Mouse (Mus musculus): Measurements from ENCODE around the gene Cped1. TPM values are rescaled to one million over a fixed set of nuclear protein-coding genes. Genes with fewer than 3 reads are reported as not detected.
A peak's percentile ranks its signal among the peaks of the same experiment; 100 is the strongest.
"Not testable (repeated sequence)": the region's sequence is repeated elsewhere in the genome, so short reads cannot be mapped to it uniquely, and the experiment has no call there.

The Cped1 gene
- polyA plus RNA-seq, 1 experiment from 2014 or later = 3.6 TPM

DNA sequence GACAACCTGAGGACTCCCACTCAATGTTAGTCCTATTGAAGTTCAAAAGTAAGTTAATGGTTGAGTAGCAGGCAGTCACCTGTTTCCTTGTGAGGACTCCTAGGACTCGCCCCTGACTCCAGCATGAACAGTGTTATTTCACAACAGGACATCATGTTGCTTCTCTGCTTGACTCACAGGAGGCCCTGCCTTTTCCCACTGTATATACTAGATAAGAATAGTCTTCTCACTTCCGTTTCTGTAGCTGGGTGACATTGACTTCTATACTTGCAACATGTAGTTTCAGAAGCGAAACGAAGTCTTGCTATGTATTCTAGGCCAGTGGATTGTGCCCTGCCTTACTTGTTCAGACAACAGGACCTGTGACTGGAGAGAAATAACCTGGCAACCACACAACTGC, 236.4 kb downstream of the Cped1 start:
- Histone ChIP-seq H3K4me2 (no peak overlapping the region), H3K27ac (no peak overlapping the region), H3K36me3 (no peaks in the 10 kb centered on the region), H3K9me3 (replicated peaks) (no peaks in the 10 kb centered on the region), H3K9ac (no peak overlapping the region), H3K27me3 (replicated peaks) (no peaks in the 10 kb centered on the region), H3K4me3 (no peak overlapping the region), H3K4me1 (no peaks in the 10 kb centered on the region)
- 0 out of 2 replicates have a peak, but pooled peaks have one; percentile 27 for ATAC-seq
- 39% methylated on average over 4 of the region's 4 CpGs for WGBS (ENCODE audit: insufficient replicate concordance)

- no peak for ATAC-seq
- WGBS (ENCODE audit: insufficient replicate concordance) = 78% methylated on average over 8 of the region's 8 CpGs
- Histone ChIP-seq H3K36me3 (no peaks in the 10 kb centered on the region), H3K27ac (no peak overlapping the region), H3K4me1 (no peaks in the 10 kb centered on the region), H3K4me3 (no peak overlapping the region), H3K4me2 (no peak overlapping the region), H3K9me3 (replicated peaks) (no peaks in the 10 kb centered on the region), H3K9ac (no peak overlapping the region), H3K27me3 (replicated peaks) (no peaks in the 10 kb centered on the region)
These were observed 237.2 kb downstream of the Cped1 start for GRCm38 (mm10) chr6:22222947-22223346.

DNA sequence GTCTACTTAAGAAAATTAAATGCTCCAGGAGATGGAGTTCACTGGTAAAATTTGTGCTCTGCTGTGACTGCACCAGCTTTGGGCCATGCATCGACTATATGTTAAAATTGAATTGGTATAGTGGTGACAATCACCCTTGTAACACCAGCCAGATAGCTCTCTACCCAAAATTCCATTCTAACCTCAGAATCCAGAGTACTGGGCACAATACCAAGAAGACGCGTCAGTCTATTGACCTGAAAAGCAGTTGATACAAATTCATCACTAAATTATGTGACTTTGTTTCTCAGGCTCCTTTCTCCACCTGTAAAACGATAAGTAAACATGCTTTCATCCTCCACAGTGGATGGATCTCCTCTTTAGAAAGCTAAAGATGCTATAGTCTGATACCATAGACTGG, 238.6 kb downstream of the Cped1 start:
- H3K27me3 ChIP-seq (replicated peaks) = no peaks in the 10 kb centered on the region
- H3K4me3 ChIP-seq = no peak overlapping the region
- H3K36me3 ChIP-seq = no peaks in the 10 kb centered on the region
- no peaks in the 10 kb centered on the region for H3K9me3 ChIP-seq (replicated peaks)
- no peak for ATAC-seq
- no peak overlapping the region for H3K27ac ChIP-seq
- H3K9ac ChIP-seq = no peak overlapping the region
- no peak overlapping the region for H3K4me2 ChIP-seq
- 69% methylated on average over 4 of the region's 4 CpGs for WGBS (ENCODE audit: insufficient replicate concordance)
- H3K4me1 ChIP-seq = no peaks in the 10 kb centered on the region

GRCm38 (mm10) chr6:22231244-22231643, 245.5 kb downstream of the Cped1 start:
- H3K4me3 ChIP-seq = no peak overlapping the region
- no peaks in the 10 kb centered on the region for H3K4me1 ChIP-seq
- no peaks in the 10 kb centered on the region for H3K27me3 ChIP-seq (replicated peaks)
- no peaks in the 10 kb centered on the region for H3K9me3 ChIP-seq (replicated peaks)
- no peak for ATAC-seq
- no peak overlapping the region for H3K9ac ChIP-seq
- 51% methylated on average over 3 of the region's 3 CpGs for WGBS (ENCODE audit: insufficient replicate concordance)
- no peaks in the 10 kb centered on the region for H3K36me3 ChIP-seq
- no peak overlapping the region for H3K27ac ChIP-seq
- no peak overlapping the region for H3K4me2 ChIP-seq

DNA sequence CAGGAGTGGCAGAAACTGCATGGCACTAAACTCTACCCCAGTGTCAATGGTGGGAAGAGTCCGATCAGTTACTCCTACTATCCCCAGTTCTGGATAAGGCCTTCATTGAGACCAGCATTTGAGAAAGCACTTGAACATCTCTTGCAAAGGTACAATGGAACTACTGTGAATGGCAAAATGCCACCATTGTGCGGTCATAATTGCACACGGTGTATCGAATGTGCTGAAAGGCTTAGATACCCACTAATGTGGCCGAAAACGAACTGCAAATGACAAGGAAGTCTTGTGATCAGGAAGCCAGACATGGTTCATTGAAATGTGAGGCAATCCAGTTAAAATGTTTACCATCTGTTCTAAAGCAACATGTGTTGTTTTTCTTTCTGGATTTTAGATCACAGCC, 247.8 kb downstream of the Cped1 start:
- H3K4me2 ChIP-seq = no peak overlapping the region
- WGBS (ENCODE audit: insufficient replicate concordance) = 70% methylated on average over 6 of the region's 6 CpGs
- H3K9me3 ChIP-seq (replicated peaks) = no peaks in the 10 kb centered on the region
- no peak overlapping the region for H3K4me3 ChIP-seq
- H3K9ac ChIP-seq = no peak overlapping the region
- H3K36me3 ChIP-seq = no peaks in the 10 kb centered on the region
- no peaks in the 10 kb centered on the region for H3K4me1 ChIP-seq
- no peaks in the 10 kb centered on the region for H3K27me3 ChIP-seq (replicated peaks)
- no peak for ATAC-seq
- H3K27ac ChIP-seq = no peak overlapping the region

- Histone ChIP-seq H3K27ac (no peak overlapping the region), H3K9ac (no peak overlapping the region), H3K4me3 (no peak overlapping the region), H3K4me1 (no peaks in the 10 kb centered on the region), H3K27me3 (replicated peaks) (no peaks in the 10 kb centered on the region), H3K4me2 (no peak overlapping the region), H3K36me3 (no peaks in the 10 kb centered on the region), H3K9me3 (replicated peaks) (no peaks in the 10 kb centered on the region)
- WGBS (ENCODE audit: insufficient replicate concordance) = 72% methylated on average over 6 of the region's 6 CpGs
- ATAC-seq = no peak
These were observed 249.4 kb downstream of the Cped1 start for GRCm38 (mm10) chr6:22235133-22235532.

GRCm38 (mm10) chr6:22243321-22243720, 257.6 kb downstream of the Cped1 start:
- no peak overlapping the region for H3K4me3 ChIP-seq
- no peaks in the 10 kb centered on the region for H3K27me3 ChIP-seq (replicated peaks)
- 61% methylated on average over 8 of the region's 8 CpGs for WGBS (ENCODE audit: insufficient replicate concordance)
- H3K9me3 ChIP-seq (replicated peaks) = no peaks in the 10 kb centered on the region
- no peak overlapping the region for H3K4me2 ChIP-seq
- H3K4me1 ChIP-seq = no peaks in the 10 kb centered on the region
- H3K36me3 ChIP-seq = no peaks in the 10 kb centered on the region
- no peak for ATAC-seq
- no peak overlapping the region for H3K27ac ChIP-seq
- H3K9ac ChIP-seq = no peak overlapping the region

- Histone ChIP-seq H3K36me3 (no peaks in the 10 kb centered on the region), H3K9me3 (replicated peaks) (no peaks in the 10 kb centered on the region), H3K4me1 (no peaks in the 10 kb centered on the region), H3K9ac (no peak overlapping the region), H3K27ac (no peak overlapping the region), H3K4me2 (no peak overlapping the region), H3K27me3 (replicated peaks) (no peaks in the 10 kb centered on the region), H3K4me3 (no peak overlapping the region)
- 87% methylated on average over 2 of the region's 2 CpGs for WGBS (ENCODE audit: insufficient replicate concordance)
- no peak for ATAC-seq
These were observed 261.0 kb downstream of the Cped1 start for GRCm38 (mm10) chr6:22246696-22247095.

DNA sequence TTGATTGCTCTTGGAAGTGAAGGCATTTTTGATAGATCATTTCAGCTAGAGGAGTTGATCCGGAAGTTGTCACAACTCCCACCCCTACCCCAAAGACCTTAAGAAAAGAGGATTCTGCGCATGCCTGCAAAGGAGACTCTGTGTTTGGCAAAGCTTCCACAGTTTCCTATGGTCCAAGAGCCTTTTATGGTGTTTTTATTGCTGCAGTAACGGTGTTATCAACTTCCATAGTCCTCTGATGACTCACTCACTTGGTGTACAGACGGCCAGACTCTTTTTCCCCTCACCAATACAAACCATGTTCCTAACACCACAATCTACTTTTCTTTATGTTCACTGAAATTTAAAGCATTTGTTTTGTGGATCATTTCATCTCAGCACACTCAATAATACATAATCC, 273.1 kb downstream of the Cped1 start:
- no peaks in the 10 kb centered on the region for H3K4me1 ChIP-seq
- no peak overlapping the region for H3K9ac ChIP-seq
- H3K4me3 ChIP-seq = no peak overlapping the region
- WGBS (ENCODE audit: insufficient replicate concordance) = 65% methylated on average over 4 of the region's 4 CpGs
- ATAC-seq = no peak
- no peaks in the 10 kb centered on the region for H3K36me3 ChIP-seq
- H3K27me3 ChIP-seq (replicated peaks) = no peaks in the 10 kb centered on the region
- no peaks in the 10 kb centered on the region for H3K9me3 ChIP-seq (replicated peaks)
- no peak overlapping the region for H3K27ac ChIP-seq
- H3K4me2 ChIP-seq = no peak overlapping the region

GRCm38 (mm10) chr6:22262519-22262918, 276.8 kb downstream of the Cped1 start:
- no peaks in the 10 kb centered on the region for H3K4me1 ChIP-seq
- H3K27me3 ChIP-seq (replicated peaks) = no peaks in the 10 kb centered on the region
- H3K4me3 ChIP-seq = no peak overlapping the region
- H3K27ac ChIP-seq = no peak overlapping the region
- H3K4me2 ChIP-seq = no peak overlapping the region
- no peaks in the 10 kb centered on the region for H3K36me3 ChIP-seq
- no peaks in the 10 kb centered on the region for H3K9me3 ChIP-seq (replicated peaks)
- no peak overlapping the region for H3K9ac ChIP-seq
- 53% methylated on average over 4 of the region's 4 CpGs for WGBS (ENCODE audit: insufficient replicate concordance)
- ATAC-seq = no peak

- not testable (repeated sequence) for H3K9me3 ChIP-seq (replicated peaks); H3K4me3 ChIP-seq; ATAC-seq; H3K27me3 ChIP-seq (replicated peaks); H3K27ac ChIP-seq; H3K4me1 ChIP-seq; H3K4me2 ChIP-seq; H3K36me3 ChIP-seq; H3K9ac ChIP-seq
- WGBS (ENCODE audit: insufficient replicate concordance) = 69% methylated on average over 8 of the region's 8 CpGs
These were observed 278.4 kb downstream of the Cped1 start for GRCm38 (mm10) chr6:22264094-22264493.

DNA sequence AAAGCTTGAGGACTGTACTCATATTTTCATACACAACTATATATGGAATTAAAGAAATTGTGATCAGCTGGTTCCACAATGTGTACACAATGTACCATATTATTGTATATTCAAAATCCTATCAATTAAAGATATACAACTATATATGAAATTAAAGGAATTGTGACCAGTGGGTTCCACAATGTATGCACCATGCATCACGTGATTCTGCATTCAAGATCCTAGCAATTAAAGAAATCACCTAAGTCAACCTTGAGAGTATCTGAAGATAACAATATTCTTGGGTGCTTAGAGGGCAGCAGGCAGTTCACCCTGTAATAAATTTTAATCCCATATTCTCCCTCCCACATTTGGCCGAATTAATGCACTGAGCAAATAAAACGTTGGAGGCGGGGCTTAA, 280.3 kb downstream of the Cped1 start:
- H3K4me3 ChIP-seq = no peak overlapping the region
- no peak overlapping the region for H3K4me2 ChIP-seq
- H3K27me3 ChIP-seq (replicated peaks) = no peaks in the 10 kb centered on the region
- no peak overlapping the region for H3K27ac ChIP-seq
- no peak overlapping the region for H3K9ac ChIP-seq
- ATAC-seq = no peak
- H3K4me1 ChIP-seq = no peaks in the 10 kb centered on the region
- H3K36me3 ChIP-seq = no peaks in the 10 kb centered on the region
- 59% methylated on average over 4 of the region's 4 CpGs for WGBS (ENCODE audit: insufficient replicate concordance)
- no peaks in the 10 kb centered on the region for H3K9me3 ChIP-seq (replicated peaks)

GRCm38 (mm10) chr6:22267807-22268667, 282.3 kb downstream of the Cped1 start:
- Histone ChIP-seq H3K9ac (no peak overlapping the region), H3K27me3 (replicated peaks) (no peaks in the 10 kb centered on the region), H3K27ac (no peak overlapping the region), H3K36me3 (no peaks in the 10 kb centered on the region), H3K9me3 (replicated peaks) (no peaks in the 10 kb centered on the region), H3K4me2 (no peak overlapping the region), H3K4me3 (no peak overlapping the region), H3K4me1 (no peaks in the 10 kb centered on the region)
- WGBS (ENCODE audit: insufficient replicate concordance) = 61% methylated on average over 5 of the region's 5 CpGs
- ATAC-seq = no peak
